Mouse (Mus musculus) megakaryocyte, embryonic 14.5 days (primary cell): ENCODE measurements at regions not wholly inside any gene's neighbourhood (a gene's known extent, or its start where the extent isn't known, plus 50 kb on each side); places are given as distances from the start of the nearest gene placed in this dataset.

ENCODE experiments used
- H3K27me3 ChIP-seq: replicated peaks from 2 replicates; pipeline ENCODE3; 2012; ENCODE audit warnings: inconsistent platforms
- H3K36me3 ChIP-seq: replicated peaks from 2 replicates; pipeline ENCODE3; 2012; ENCODE audit warnings: low read length, inconsistent platforms, mixed read lengths
- H3K4me1 ChIP-seq: 2 replicates; pipeline ENCODE4 v1.6.1; 2012; ENCODE audit warnings: inconsistent platforms
- H3K4me3 ChIP-seq: replicated peaks from 2 replicates; pipeline ENCODE3; 2012; ENCODE audit warnings: moderate library complexity, mild to moderate bottlenecking, inconsistent platforms
- H3K9me3 ChIP-seq: 2 replicates; pipeline ENCODE4 v1.6.1; 2012; ENCODE audit warnings: inconsistent platforms
- FLI1 ChIP-seq: IDR thresholded peaks from 2 replicates; pipeline ENCODE4 v1.6.1; 2012; ENCODE audit warnings: low read length, inconsistent platforms, mixed read lengths
- GATA1 ChIP-seq: IDR thresholded peaks from 3 replicates; pipeline ENCODE4 v1.6.1; 2012; ENCODE audit warnings: mixed read lengths, low read length, inconsistent platforms, borderline replicate concordance

GRCm38 (mm10) chr5:77659016-77659415 lies 251.2 kb upstream of the Igfbp7 start:
- Histone ChIP-seq H3K4me1 (no peaks in the 10 kb centered on the region), H3K36me3 (no peaks in the 10 kb centered on the region), H3K27me3 (no peaks in the 10 kb centered on the region), H3K4me3 (no peak overlapping the region), H3K9me3 (no peaks in the 10 kb centered on the region)
- no peak for TF ChIP-seq FLI1
- TF ChIP-seq GATA1, result no peak

GRCm38 (mm10) chr5:77644651-77645050 lies 236.8 kb upstream of the Igfbp7 start:
- H3K9me3 ChIP-seq, result peaks cover 6% of the 10 kb centered on the region; the same call in 1 of the 2 replicates
- H3K27me3 ChIP-seq, result no peaks in the 10 kb centered on the region
- H3K36me3 ChIP-seq, result no peaks in the 10 kb centered on the region
- no peaks in the 10 kb centered on the region for H3K4me1 ChIP-seq
- TF ChIP-seq FLI1, result no peak
- TF ChIP-seq GATA1, result no peak
- H3K4me3 ChIP-seq, result no peak overlapping the region

GRCm38 (mm10) chr5:77620402-77620801 lies 212.6 kb upstream of the Igfbp7 start:
- no peaks in the 10 kb centered on the region for H3K4me1 ChIP-seq
- H3K9me3 ChIP-seq, result peaks cover 19% of the 10 kb centered on the region
- no peaks in the 10 kb centered on the region for H3K27me3 ChIP-seq
- H3K36me3 ChIP-seq, result no peaks in the 10 kb centered on the region
- TF ChIP-seq GATA1, result no peak
- TF ChIP-seq FLI1, result no peak
- no peak overlapping the region for H3K4me3 ChIP-seq

GRCm38 (mm10) chr5:77610496-77610895 lies 202.7 kb upstream of the Igfbp7 start:
- H3K4me3 ChIP-seq, result no peak overlapping the region
- TF ChIP-seq GATA1 (no peak), FLI1 (no peak)
- H3K4me1 ChIP-seq, result no peaks in the 10 kb centered on the region
- H3K9me3 ChIP-seq, result peaks cover 11% of the 10 kb centered on the region; the same call in 1 of the 2 replicates
- no peaks in the 10 kb centered on the region for H3K27me3 ChIP-seq
- no peaks in the 10 kb centered on the region for H3K36me3 ChIP-seq

GRCm38 (mm10) chr5:77594719-77595118 lies 186.9 kb upstream of the Igfbp7 start:
- H3K36me3 ChIP-seq, result no peaks in the 10 kb centered on the region
- H3K27me3 ChIP-seq, result no peaks in the 10 kb centered on the region
- H3K9me3 ChIP-seq, result peaks cover 18% of the 10 kb centered on the region; the same call in 1 of the 2 replicates
- TF ChIP-seq GATA1, result no peak
- TF ChIP-seq FLI1, result no peak
- no peak overlapping the region for H3K4me3 ChIP-seq
- H3K4me1 ChIP-seq, result no peaks in the 10 kb centered on the region

GRCm38 (mm10) chr5:77589252-77589651 lies 181.4 kb upstream of the Igfbp7 start:
- H3K4me3 ChIP-seq, result no peak overlapping the region
- TF ChIP-seq FLI1 (no peak), GATA1 (no peak)
- H3K27me3 ChIP-seq, result no peaks in the 10 kb centered on the region
- H3K9me3 ChIP-seq, result peaks cover 11% of the 10 kb centered on the region; the same call in 1 of the 2 replicates
- no peaks in the 10 kb centered on the region for H3K36me3 ChIP-seq
- no peaks in the 10 kb centered on the region for H3K4me1 ChIP-seq

- Histone ChIP-seq H3K36me3 (no peaks in the 10 kb centered on the region), H3K9me3 (peaks cover 17% of the 10 kb centered on the region)
- TF ChIP-seq FLI1 (no peak), GATA1 (no peak)
Measured at GRCm38 (mm10) chr5:77581702-77582101, 173.9 kb upstream of the Igfbp7 start.

GRCm38 (mm10) chr5:77581106-77581638 lies 173.3 kb upstream of the Igfbp7 start:
- Histone ChIP-seq H3K36me3 (no peaks in the 10 kb centered on the region), H3K4me1 (no peaks in the 10 kb centered on the region), H3K9me3 (peaks cover 17% of the 10 kb centered on the region), H3K4me3 (no peak overlapping the region), H3K27me3 (no peaks in the 10 kb centered on the region)
- TF ChIP-seq GATA1, result no peak
- TF ChIP-seq FLI1, result no peak

More at GRCm38 (mm10) chr5:77581702-77582101, 173.9 kb upstream of the Igfbp7 start:
- Histone ChIP-seq H3K27me3 (no peaks in the 10 kb centered on the region), H3K4me1 (no peaks in the 10 kb centered on the region), H3K4me3 (no peak overlapping the region)

GRCm38 (mm10) chr5:77579826-77580745 lies 172.2 kb upstream of the Igfbp7 start:
- Histone ChIP-seq H3K27me3 (no peaks in the 10 kb centered on the region), H3K36me3 (no peaks in the 10 kb centered on the region), H3K4me3 (no peak overlapping the region), H3K4me1 (no peaks in the 10 kb centered on the region), H3K9me3 (peaks cover 17% of the 10 kb centered on the region)
- TF ChIP-seq FLI1 (no peak), GATA1 (no peak)

GRCm38 (mm10) chr5:77576881-77577280 lies 169.0 kb upstream of the Igfbp7 start:
- Histone ChIP-seq H3K9me3 (peaks cover 10% of the 10 kb centered on the region), H3K4me1 (no peaks in the 10 kb centered on the region), H3K36me3 (no peaks in the 10 kb centered on the region), H3K27me3 (no peaks in the 10 kb centered on the region), H3K4me3 (no peak overlapping the region)
- TF ChIP-seq FLI1 (no peak), GATA1 (no peak)
